Mouse (Mus musculus) A20 (cell line): ENCODE measurements around the gene Plppr2.

Source experiments
- DNase-seq: peaks from one replicate; pipeline ENCODE4 v3.0.0-alpha.2; 2011; ENCODE audit warnings: low read depth, low spot score

Gene Plppr2

GRCm38 (mm10) chr9:21936692-21937570 is at the start of gene Plppr2:
Plppr2 (plus strand) TSS chr9:21937033.
- DNase-seq = peak; percentile 89

GRCm38 (mm10) chr9:21889229-21889628 is 47.6 kb upstream of the Plppr2 start:
- peak; percentile 32 for DNase-seq

GRCm38 (mm10) chr9:21901223-21901820 is 35.5 kb upstream of the Plppr2 start:
- DNase-seq = peak; percentile 71

GRCm38 (mm10) chr9:21904031-21904430 is 32.8 kb upstream of the Plppr2 start:
- no peak for DNase-seq

- DNase-seq = no peak
Observed at GRCm38 (mm10) chr9:21908216-21908615, 28.6 kb upstream of the Plppr2 start.

GRCm38 (mm10) chr9:21909474-21910223 is 27.2 kb upstream of the Plppr2 start:
- DNase-seq = no peak

- DNase-seq = no peak
Observed at GRCm38 (mm10) chr9:21916851-21917492, 19.9 kb upstream of the Plppr2 start.

GRCm38 (mm10) chr9:21917493-21918034 is 19.3 kb upstream of the Plppr2 start:
- DNase-seq = no peak

GRCm38 (mm10) chr9:21918035-21918592 is 18.7 kb upstream of the Plppr2 start, which contains the start of gene Rab3d:
Rab3d (minus strand) TSS chr9:21918192.
- peak; percentile 93 for DNase-seq

- no peak for DNase-seq
Observed at GRCm38 (mm10) chr9:21918692-21919384, 18.0 kb upstream of the Plppr2 start.

- no peak for DNase-seq
Observed at GRCm38 (mm10) chr9:21923036-21923435, 13.8 kb upstream of the Plppr2 start.

- no peak for DNase-seq
Observed at GRCm38 (mm10) chr9:21923490-21924098, 13.2 kb upstream of the Plppr2 start.

GRCm38 (mm10) chr9:21924099-21924493 is 12.7 kb upstream of the Plppr2 start:
- DNase-seq = no peak

- no peak for DNase-seq
Observed at GRCm38 (mm10) chr9:21925034-21925433, 11.8 kb upstream of the Plppr2 start.

GRCm38 (mm10) chr9:21925506-21925905 is 11.3 kb upstream of the Plppr2 start:
- no peak for DNase-seq

GRCm38 (mm10) chr9:21926155-21926554 is 10.7 kb upstream of the Plppr2 start:
- DNase-seq = no peak

- peak; percentile 33 for DNase-seq
Observed at GRCm38 (mm10) chr9:21926784-21927183, 10.0 kb upstream of the Plppr2 start.

GRCm38 (mm10) chr9:21927208-21927753 is 9.6 kb upstream of the Plppr2 start, which contains the start of the genes Ccdc159 and Tmem205:
Ccdc159 (plus strand) TSS chr9:21927471.
Tmem205 (minus strand) TSS chr9:21927556.
- DNase-seq = peak; percentile 83

GRCm38 (mm10) chr9:21929208-21929607 is 7.6 kb upstream of the Plppr2 start:
- DNase-seq = no peak

GRCm38 (mm10) chr9:21932006-21932405 is 4.8 kb upstream of the Plppr2 start:
- DNase-seq = no peak
